In genomic region chr10:7911268-7911667, GRCm38 (mm10) we compare ENCODE assay signal across 10 mouse cellular contexts. TPM values are rescaled to one million over a fixed set of nuclear protein-coding genes. Genes with fewer than 3 reads are reported as not detected.
A peak's percentile ranks its signal among the peaks of the same experiment; 100 is the strongest.
DNase-seq lines count a peak whose midpoint lies in the region; ATAC-seq and TF ChIP-seq lines count a peak whose summit lies in the region.
"Had no signal": no experiment of that assay in that cellular context is flagged by ENCODE, and none has a peak within 500 bp of the region (broad histone marks: within the 10 kb centered on the region; RNA-seq: fewer than 3 reads in every experiment).

No protein-coding gene starts in this region.

- 75% methylated on average over 10 of the region's 10 CpGs for WGBS in forebrain, embryonic 14.5 days
- 84% methylated on average over 10 of the region's 10 CpGs for WGBS in forebrain, embryonic 11.5 days
- 63% methylated on average over 10 of the region's 10 CpGs for WGBS in stomach, postnatal 0 days
- WGBS in liver, postnatal 0 days (ENCODE audit: insufficient replicate concordance) = 85% methylated on average over 10 of the region's 10 CpGs

- no peaks in the 10 kb centered on the region for H3K27me3 ChIP-seq in forebrain, embryonic 14.5 days (replicated peaks; ENCODE audit: control insufficient read depth, insufficient read depth, low read length)
- H3K27me3 ChIP-seq in forebrain, embryonic 11.5 days (ENCODE audit: control insufficient read depth, insufficient read depth, low read length) = no peaks in the 10 kb centered on the region
- H3K27me3 ChIP-seq in stomach, postnatal 0 days (ENCODE audit: control insufficient read depth, insufficient read depth, low read length) = no peaks in the 10 kb centered on the region
- no peaks in the 10 kb centered on the region for H3K27me3 ChIP-seq in liver, postnatal 0 days (ENCODE audit: insufficient read depth, low read length)
- H3K27me3 ChIP-seq: liver, embryonic 15.5 days had no signal

- peaks cover 52% of the 10 kb centered on the region for H3K36me3 ChIP-seq in forebrain, embryonic 14.5 days (ENCODE audit: control insufficient read depth, insufficient read depth, low read length)
- peaks cover 3% of the 10 kb centered on the region for H3K36me3 ChIP-seq in forebrain, embryonic 11.5 days (ENCODE audit: control insufficient read depth, insufficient read depth, low read length)
- peaks cover 8% of the 10 kb centered on the region for H3K36me3 ChIP-seq in stomach, postnatal 0 days (ENCODE audit: control insufficient read depth, insufficient read depth, low read length)
- peaks cover 45% of the 10 kb centered on the region for H3K36me3 ChIP-seq in liver, postnatal 0 days (replicated peaks; ENCODE audit: insufficient read depth, low read length)

- DNase-seq in forebrain, embryonic 14.5 days (ENCODE audit: low spot score) = peak; percentile 52
- no peak for DNase-seq in forebrain, embryonic 11.5 days (ENCODE audit: low spot score)
- DNase-seq in layer of hippocampus, postnatal 36 days = peak; percentile 26 to 33
- DNase-seq in layer of hippocampus, adult 8-10 months (ENCODE audit: low spot score in 2 of 2) = no peak
- peak; percentile 49 for DNase-seq in R1 (ENCODE audit: low read depth, low spot score)
- DNase-seq in cerebellum, postnatal 10 days = peak; percentile 74 to 85
- no peak for DNase-seq in stomach, postnatal 0 days (ENCODE audit: low spot score)
- no peak for DNase-seq in liver, postnatal 0 days

- TF ChIP-seq EP300 in stomach, postnatal 0 days (optimal IDR thresholded peaks at IDR 0.05) = no peak
- TF ChIP-seq EP300 in liver, postnatal 0 days (IDR thresholded peaks at IDR 0.05; ENCODE audit: low read depth) = no peak

- H3K27ac ChIP-seq in forebrain, embryonic 14.5 days (ENCODE audit: low read depth, low read length) = no peak overlapping the region
- H3K27ac ChIP-seq in forebrain, embryonic 11.5 days (ENCODE audit: low read depth, low read length) = no peak overlapping the region
- no peak overlapping the region for H3K27ac ChIP-seq in stomach, postnatal 0 days (replicated peaks)
- no peak overlapping the region for H3K27ac ChIP-seq in liver, postnatal 0 days (ENCODE audit: low read depth)
- H3K27ac ChIP-seq: forebrain, embryonic 10.5 days; liver, embryonic 15.5 days had no signal

- H3K4me1 ChIP-seq in forebrain, embryonic 14.5 days (ENCODE audit: control insufficient read depth, insufficient read depth, low read length) = no peaks in the 10 kb centered on the region
- no peaks in the 10 kb centered on the region for H3K4me1 ChIP-seq in forebrain, embryonic 11.5 days (replicated peaks; ENCODE audit: control insufficient read depth, insufficient read depth, low read length)
- H3K4me1 ChIP-seq in stomach, postnatal 0 days (replicated peaks; ENCODE audit: control insufficient read depth, insufficient read depth) = no peaks in the 10 kb centered on the region
- H3K4me1 ChIP-seq in liver, postnatal 0 days (ENCODE audit: insufficient read depth) = no peaks in the 10 kb centered on the region
- H3K4me1 ChIP-seq: forebrain, embryonic 10.5 days; liver, embryonic 15.5 days had no signal

- H3K9ac ChIP-seq in forebrain, embryonic 14.5 days (ENCODE audit: low read length) = no peak overlapping the region
- no peak overlapping the region for H3K9ac ChIP-seq in forebrain, embryonic 11.5 days (ENCODE audit: low read length)
- H3K9ac ChIP-seq in stomach, postnatal 0 days (ENCODE audit: low read length) = no peak overlapping the region
- H3K9ac ChIP-seq in liver, postnatal 0 days (replicated peaks) = no peak overlapping the region
- H3K9ac ChIP-seq: liver, embryonic 15.5 days had no signal

- H3K4me3 ChIP-seq in forebrain, embryonic 14.5 days (ENCODE audit: low read depth, low read length) = no peak overlapping the region
- H3K4me3 ChIP-seq in forebrain, embryonic 11.5 days (ENCODE audit: low read depth, low read length) = no peak overlapping the region
- H3K4me3 ChIP-seq in stomach, postnatal 0 days (ENCODE audit: low read depth, low read length) = no peak overlapping the region
- no peak overlapping the region for H3K4me3 ChIP-seq in liver, postnatal 0 days (ENCODE audit: low read depth, low read length)
- H3K4me3 ChIP-seq: forebrain, embryonic 10.5 days; liver, embryonic 15.5 days had no signal

- H3K9me3 ChIP-seq in forebrain, embryonic 14.5 days (replicated peaks; ENCODE audit: control insufficient read depth, low read length) = no peaks in the 10 kb centered on the region
- H3K9me3 ChIP-seq in forebrain, embryonic 11.5 days (ENCODE audit: control insufficient read depth, low read length) = no peaks in the 10 kb centered on the region
- H3K9me3 ChIP-seq in stomach, postnatal 0 days (ENCODE audit: control insufficient read depth, low read length) = no peaks in the 10 kb centered on the region
- H3K9me3 ChIP-seq in liver, postnatal 0 days (ENCODE audit: low read length) = no peaks in the 10 kb centered on the region
- H3K9me3 ChIP-seq: forebrain, embryonic 10.5 days; liver, embryonic 15.5 days had no signal

- 0 out of 2 replicates have a peak, but pooled peaks have one; percentile 48 for ATAC-seq in forebrain, embryonic 14.5 days
- no peak for ATAC-seq in forebrain, embryonic 11.5 days (replicated peaks; ENCODE audit: low FRiP score)
- ATAC-seq in stomach, postnatal 0 days (ENCODE audit: low FRiP score, low TSS enrichment) = no peak
- no peak for ATAC-seq in liver, postnatal 0 days

- no peak overlapping the region for H3K4me2 ChIP-seq in forebrain, embryonic 14.5 days (ENCODE audit: low read length)
- no peak overlapping the region for H3K4me2 ChIP-seq in forebrain, embryonic 11.5 days (ENCODE audit: low read depth, low read length, severe bottlenecking)
- H3K4me2 ChIP-seq in stomach, postnatal 0 days (replicated peaks; ENCODE audit: low read depth) = no peak overlapping the region
- no peak overlapping the region for H3K4me2 ChIP-seq in liver, postnatal 0 days (ENCODE audit: low read depth, low read length)
- H3K4me2 ChIP-seq: liver, embryonic 15.5 days had no signal

- no peak for TF ChIP-seq CTCF in stomach, postnatal 0 days (IDR thresholded peaks at IDR 0.05; ENCODE audit: low read depth)
- no peak for TF ChIP-seq CTCF in liver, postnatal 0 days (IDR thresholded peaks at IDR 0.05; ENCODE audit: low read depth)

RNA-seq across cellular contexts. Expression of gene Tab2, which starts 44.8 kb away (rescaled TPM):
- polyA plus RNA-seq in forebrain, embryonic 14.5 days (2014; fragmentation: Nextera tagmentation; extraction: Ambion mirVana) = 19.1 and 19.4 TPM in 2 replicates
- polyA plus RNA-seq in forebrain, embryonic 11.5 days (2014; fragmentation: Nextera tagmentation; extraction: Ambion mirVana) = 24.6 and 24.9 TPM in 2 replicates
- 10 to 100 TPM; 58.5 to 60.6 TPM for total RNA-seq in layer of hippocampus, postnatal 36 days (2021)
- 10 to 100 TPM; 61.6 to 69.0 (median 66.4) TPM for total RNA-seq in layer of hippocampus, adult 8-10 months (2022)
- 10.1 and 11.0 TPM in 2 replicates for polyA plus RNA-seq in stomach, postnatal 0 days (2015; fragmentation: Nextera tagmentation; extraction: Ambion mirVana)
- polyA plus RNA-seq in liver, postnatal 0 days (2015; fragmentation: Nextera tagmentation; extraction: Ambion mirVana) = 11.8 and 12.9 TPM in 2 replicates

Comparison
In these comparisons a context has a peak if more than half of its experiments do, and no peak if none do; other contexts are left out.
1. DNase-seq: peak in forebrain, embryonic 14.5 days (single experiment), layer of hippocampus, postnatal 36 days (2 of 2), R1 (single experiment) and cerebellum, postnatal 10 days (2 of 2); none in forebrain, embryonic 11.5 days (single experiment), layer of hippocampus, adult 8-10 months (0 of 2), stomach, postnatal 0 days (single experiment) and liver, postnatal 0 days (single experiment).